Mouse (Mus musculus) stomach, embryonic 16.5 days (tissue): ENCODE results near the gene Olfml2a. TPM values are rescaled to one million over a fixed set of nuclear protein-coding genes. Genes with fewer than 3 reads are reported as not detected.

Experiments
- ATAC-seq: fragments of 200-750 bp; cut with Nextera tagmentation; 2 replicates; pipeline ENCODE4 v1.8.0; 2017; ENCODE audit warnings: moderate number of reproducible peaks, moderate TSS enrichment; ENCODE audit not compliant: insufficient read depth, low FRiP score
- H3K27ac ChIP-seq: fragments of 300-500 bp; sonication (generic); 2 replicates; pipeline ENCODE4 v1.5.1; 2014; ENCODE audit warnings: low read length
- H3K27me3 ChIP-seq: fragments of 300-500 bp; sonication (generic); 2 replicates; pipeline ENCODE4 v1.6.1; 2014; ENCODE audit warnings: low read length, control low read depth, mixed read lengths; ENCODE audit not compliant: control insufficient read depth, insufficient read depth
- H3K36me3 ChIP-seq: fragments of 300-500 bp; sonication (generic); 2 replicates; pipeline ENCODE4 v1.6.1; 2014; ENCODE audit warnings: low read length; ENCODE audit not compliant: control insufficient read depth, insufficient read depth
- H3K4me1 ChIP-seq: fragments of 300-500 bp; sonication (generic); 2 replicates; pipeline ENCODE4 v1.6.1; 2014; ENCODE audit warnings: low read length, control low read depth, mixed read lengths; ENCODE audit not compliant: control insufficient read depth, insufficient read depth
- H3K4me2 ChIP-seq: fragments of 300-500 bp; sonication (generic); 2 replicates; pipeline ENCODE4 v1.6.1; 2014; ENCODE audit warnings: low read depth, low read length, mixed read lengths
- H3K4me3 ChIP-seq: fragments of 300-500 bp; sonication (generic); replicated peaks from 2 replicates; pipeline ENCODE4 v1.5.1; 2014; ENCODE audit warnings: mild to moderate bottlenecking, low read length
- H3K9ac ChIP-seq: fragments of 300-500 bp; sonication (generic); 2 replicates; pipeline ENCODE4 v1.6.1; 2014; ENCODE audit warnings: low read length
- H3K9me3 ChIP-seq: fragments of 300-500 bp; sonication (generic); replicated peaks from 2 replicates; pipeline ENCODE4 v1.6.1; 2016; ENCODE audit warnings: low read length, control low read depth; ENCODE audit not compliant: control insufficient read depth
- WGBS: fragments of 180-500 bp; shearing (Covaris S2); extraction: QIAGEN DNeasy Blood & Tissue Kit; methylation state at CpG from one replicate; pipeline ENCODE4 v1.1.7; 2014; 5-methylcytosine and 5-hydroxymethylcytosine counted together
- polyA plus RNA-seq: library from polyadenylated mRNA; unstranded; fragments of >200 nt; fragmentation: Nextera tagmentation; extraction: Ambion mirVana; gene quantifications from 2 replicates; pipeline ENCODE4 v1.2.1, GENCODE M21; 2015

Olfml2a gene
- polyA plus RNA-seq, 1 experiment from 2014 or later: 4.5 TPM

DNA sequence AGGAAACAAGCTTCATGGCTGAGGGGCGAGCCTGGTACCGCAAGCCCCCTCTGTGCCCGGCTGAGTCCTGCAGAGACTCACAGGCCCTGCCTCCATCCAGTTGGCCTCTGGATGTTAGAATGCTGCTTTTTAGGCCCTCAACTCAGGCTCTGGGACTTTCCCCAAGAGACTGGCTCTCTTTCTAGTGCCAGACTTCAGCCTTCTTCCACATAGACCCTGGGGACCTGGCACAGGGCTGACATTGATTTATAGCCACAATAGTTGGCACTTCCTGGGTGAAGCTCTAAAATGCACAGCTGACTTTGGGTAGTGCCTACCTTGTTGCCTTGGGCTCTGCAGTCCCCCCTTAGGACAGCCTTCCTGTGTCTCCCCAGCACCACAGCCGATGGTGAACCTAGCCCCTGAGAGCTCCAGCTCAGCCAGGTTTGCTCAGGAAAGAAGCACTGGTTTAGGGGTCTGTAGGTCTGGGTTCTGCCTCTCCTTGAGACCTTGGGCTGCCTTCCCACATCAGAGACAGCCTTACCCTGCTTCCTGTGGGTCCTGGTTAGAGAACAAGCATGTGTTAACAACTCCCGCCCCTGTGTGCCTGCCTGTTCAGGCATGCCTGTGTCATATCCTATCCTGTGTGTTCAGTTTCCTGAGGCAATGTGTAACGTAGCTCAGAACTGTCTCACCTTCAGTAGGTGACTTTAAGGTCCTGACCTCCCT, 56.2 kb downstream of the Olfml2a start:
- Histone ChIP-seq H3K4me1 (peaks cover 15% of the 10 kb centered on the region), H3K36me3 (no peaks in the 10 kb centered on the region), H3K27me3 (no peaks in the 10 kb centered on the region), H3K27ac (peak overlapping the region; percentile 79), H3K4me2 (no peak overlapping the region), H3K9me3 (no peaks in the 10 kb centered on the region), H3K9ac (no peak overlapping the region; the same call in 1 of the 2 replicates), H3K4me3 (no peak overlapping the region)
- ATAC-seq: no peak
- 68% methylated on average over 6 of the region's 6 CpGs for WGBS

DNA sequence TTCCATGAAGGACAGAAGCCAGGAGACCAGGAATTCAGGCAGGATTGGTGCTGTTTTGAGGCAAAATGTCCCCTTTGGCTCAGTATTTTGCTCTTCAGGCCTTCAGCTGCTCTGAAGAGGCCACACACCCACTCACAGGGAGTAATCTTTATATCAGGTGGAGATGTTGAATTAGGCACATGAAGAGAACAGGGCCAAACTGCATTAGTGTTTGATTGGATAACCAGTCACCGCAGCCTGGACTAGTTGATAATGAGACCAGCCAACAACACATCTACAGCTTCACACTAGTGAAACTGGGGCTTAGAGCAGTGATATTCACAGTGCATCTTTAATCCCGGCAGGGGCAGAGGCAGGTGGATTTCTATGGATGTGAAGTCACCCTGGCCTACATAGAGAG, 57.2 kb downstream of the Olfml2a start:
- Histone ChIP-seq H3K4me2 (no peak overlapping the region), H3K36me3 (no peaks in the 10 kb centered on the region), H3K27me3 (no peaks in the 10 kb centered on the region), H3K27ac (no peak overlapping the region), H3K9me3 (no peaks in the 10 kb centered on the region), H3K9ac (no peak overlapping the region), H3K4me1 (peaks cover 15% of the 10 kb centered on the region), H3K4me3 (no peak overlapping the region)
- 89% methylated on average over 2 of the region's 2 CpGs for whole genome bisulfite sequencing
- ATAC-seq: no peak

DNA sequence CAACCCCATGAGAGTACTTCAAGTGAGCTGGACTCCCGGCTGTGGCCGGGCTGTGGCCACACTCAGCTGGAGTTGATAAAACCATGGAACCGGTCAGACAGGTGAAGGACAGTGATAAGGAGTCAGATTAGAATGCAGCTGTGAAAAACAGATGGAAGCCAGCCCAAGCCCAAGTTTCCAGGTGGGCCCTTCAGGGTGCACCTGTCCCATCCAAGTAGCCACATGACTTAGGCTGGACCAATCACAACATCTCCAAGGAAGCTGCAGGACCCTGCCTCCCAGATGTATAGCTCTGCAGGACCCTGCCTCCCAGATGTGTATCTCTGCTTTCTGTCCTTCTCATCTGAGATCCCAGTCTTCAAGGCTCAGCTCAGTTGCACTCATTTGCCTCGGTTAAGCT, 60.2 kb downstream of the Olfml2a start:
- ATAC-seq: peak; percentile 22; the same call in 1 of the 2 replicates
- Histone ChIP-seq H3K9ac (no peak overlapping the region), H3K36me3 (no peaks in the 10 kb centered on the region), H3K4me1 (peaks cover 15% of the 10 kb centered on the region), H3K4me3 (no peak overlapping the region), H3K27ac (peak overlapping the region; percentile 42; the same call in 1 of the 2 replicates), H3K27me3 (no peaks in the 10 kb centered on the region), H3K9me3 (no peaks in the 10 kb centered on the region), H3K4me2 (no peak overlapping the region)
- WGBS: 48% methylated on average over 4 of the region's 4 CpGs

DNA sequence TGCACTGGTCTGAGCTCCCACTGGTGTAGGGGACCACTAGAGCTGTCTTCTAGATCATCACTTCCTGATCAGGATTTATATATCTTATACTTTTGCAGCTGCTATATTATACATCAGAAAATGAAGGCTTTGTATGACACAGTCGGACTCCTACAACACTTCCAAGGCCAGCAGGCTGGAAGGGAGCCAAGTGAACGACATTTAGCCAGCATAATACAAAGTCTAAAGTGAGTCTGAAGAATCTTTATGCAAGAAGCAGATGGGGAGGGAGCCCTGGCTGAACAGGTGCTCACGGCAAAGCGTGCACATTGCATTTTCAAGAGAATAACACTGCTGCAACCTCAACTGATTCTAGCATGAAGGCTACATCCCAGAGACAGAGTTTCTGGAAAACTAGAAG, 60.7 kb downstream of the Olfml2a start:
- no peaks in the 10 kb centered on the region for H3K27me3 ChIP-seq
- H3K9me3 ChIP-seq: no peaks in the 10 kb centered on the region
- 31% methylated on average over 4 of the region's 4 CpGs for WGBS
- H3K36me3 ChIP-seq: no peaks in the 10 kb centered on the region
- no peak overlapping the region for H3K9ac ChIP-seq
- ATAC-seq: no peak
- H3K4me3 ChIP-seq: no peak overlapping the region
- H3K27ac ChIP-seq: peak overlapping the region; percentile 42; the same call in 1 of the 2 replicates
- H3K4me2 ChIP-seq: no peak overlapping the region
- peaks cover 13% of the 10 kb centered on the region for H3K4me1 ChIP-seq

DNA sequence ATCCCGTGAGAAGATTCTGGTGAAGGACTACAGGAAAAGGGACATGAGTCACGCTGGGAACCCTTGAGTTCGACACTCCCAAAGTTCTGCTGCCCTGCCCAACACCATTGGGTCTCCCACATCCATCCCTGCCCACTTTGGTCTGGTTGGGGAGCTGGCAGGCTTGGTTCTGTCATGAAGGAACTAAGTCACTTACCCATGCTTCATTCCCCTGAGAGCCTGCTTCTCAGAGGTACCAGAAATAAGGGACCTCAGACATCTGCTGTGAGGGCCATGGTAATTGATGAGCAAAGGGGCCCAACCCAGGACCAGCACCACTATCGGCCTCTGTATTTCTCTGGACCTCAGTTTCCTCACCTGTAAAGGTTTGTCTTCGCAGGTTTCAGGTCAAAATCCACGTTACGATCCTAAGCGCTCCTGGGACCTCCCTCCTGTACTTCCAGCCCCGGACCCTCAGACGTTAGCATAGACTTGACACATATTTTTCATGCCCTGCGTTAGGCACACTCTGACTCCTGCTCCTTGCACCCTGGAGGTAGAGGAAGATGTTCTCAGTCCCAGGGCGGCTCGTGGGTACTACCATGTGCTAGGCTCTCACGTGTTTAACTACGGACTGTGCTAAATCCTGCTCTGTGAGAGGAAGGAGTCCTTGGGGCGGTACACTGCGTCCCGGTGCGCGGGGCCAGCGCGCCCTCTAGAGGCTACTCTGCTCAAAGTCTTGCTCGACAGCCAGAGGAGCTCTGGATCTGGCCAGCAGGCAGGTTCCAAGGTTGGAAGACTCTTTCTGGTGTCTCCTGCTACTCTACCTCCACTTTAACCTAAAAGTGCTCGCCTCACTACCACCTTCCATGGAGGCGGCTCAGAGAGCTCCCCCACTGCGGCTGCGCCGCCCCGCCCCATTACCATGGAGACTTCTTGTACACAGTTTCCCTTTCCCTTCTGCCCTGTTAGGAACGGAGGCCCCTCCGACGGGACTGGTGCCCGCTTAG, 65.9 kb downstream of the Olfml2a start, which contains the start of gene Wdr38:
Wdr38 (plus strand) TSS at position 91 of the 989 bp plus-strand sequence.
- H3K27me3 ChIP-seq: no peaks in the 10 kb centered on the region
- peaks cover 12% of the 10 kb centered on the region for H3K4me1 ChIP-seq
- H3K4me2 ChIP-seq: peak within 1 kb of the TSS; percentile 66
- ATAC-seq: peak; percentile 93
- peak within 1 kb of the TSS; percentile 64; the same call in 1 of the 2 replicates for H3K27ac ChIP-seq
- peaks cover 16% of the 10 kb centered on the region for H3K36me3 ChIP-seq
- peak within 1 kb of the TSS; percentile 74 for H3K9ac ChIP-seq
- 11% methylated on average over 33 of the region's 33 CpGs for WGBS
- H3K4me3 ChIP-seq: peak within 1 kb of the TSS; percentile 56
- no peaks in the 10 kb centered on the region for H3K9me3 ChIP-seq

DNA sequence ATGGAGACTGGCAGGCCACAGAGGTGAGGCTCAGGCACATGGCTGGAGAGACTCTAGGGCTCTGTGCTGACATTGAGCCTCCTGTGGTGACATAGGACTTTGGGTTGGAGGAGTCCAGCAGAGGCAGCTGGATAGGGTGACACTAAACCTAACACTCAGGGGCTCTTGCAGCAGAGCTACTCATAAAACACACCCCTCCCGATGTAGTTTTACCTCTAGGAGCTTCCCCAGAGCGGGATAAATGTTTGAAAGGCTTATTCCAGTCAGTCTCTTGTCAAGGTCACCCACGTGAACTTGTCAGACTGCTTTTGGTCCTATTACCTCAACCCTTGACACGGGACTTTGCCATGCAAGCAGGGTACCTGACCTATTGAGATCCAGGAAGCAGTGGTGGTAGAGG, 67.6 kb downstream of the Olfml2a start:
- H3K36me3 ChIP-seq: peaks cover 24% of the 10 kb centered on the region

DNA sequence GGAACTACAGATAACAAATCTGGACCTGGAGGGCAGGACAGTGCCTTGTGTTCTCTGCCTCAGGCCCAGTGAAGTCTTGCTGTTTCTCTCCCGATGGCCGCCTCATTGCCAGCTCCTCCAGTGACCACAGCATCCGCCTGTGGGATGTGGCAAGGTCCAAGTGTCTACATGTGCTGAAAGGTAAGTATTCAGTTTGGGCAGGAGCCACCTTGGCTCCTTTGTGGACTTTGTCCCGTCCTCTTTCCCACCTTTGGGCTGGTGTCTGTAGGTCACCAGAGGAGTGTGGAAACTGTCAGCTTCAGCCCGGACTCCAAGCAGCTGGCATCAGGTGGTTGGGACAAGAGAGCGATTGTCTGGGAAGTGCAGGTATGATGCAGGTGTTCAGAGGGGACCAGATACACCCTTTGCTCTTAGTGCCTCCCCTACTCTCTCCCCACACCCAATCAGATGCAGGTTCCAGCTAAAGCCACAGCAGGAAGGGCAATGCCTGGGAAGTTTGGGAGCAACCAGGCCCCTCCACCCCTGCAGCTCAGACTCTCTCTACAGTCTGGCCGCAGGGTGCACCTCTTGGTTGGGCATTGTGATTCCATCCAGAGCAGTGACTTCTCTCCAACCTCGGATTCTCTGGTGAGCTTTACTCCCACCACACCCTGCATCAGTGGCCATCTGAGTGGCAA, 68.3 kb downstream of the Olfml2a start:
- no peaks in the 10 kb centered on the region for H3K27me3 ChIP-seq
- no peak overlapping the region for H3K9ac ChIP-seq
- 62% methylated on average over 8 of the region's 8 CpGs for WGBS
- peaks cover 25% of the 10 kb centered on the region for H3K4me1 ChIP-seq
- H3K4me3 ChIP-seq: no peak overlapping the region
- no peak overlapping the region for H3K4me2 ChIP-seq
- no peaks in the 10 kb centered on the region for H3K9me3 ChIP-seq
- ATAC-seq: no peak
- H3K36me3 ChIP-seq: peaks cover 24% of the 10 kb centered on the region
- H3K27ac ChIP-seq: no peak overlapping the region

More for the DNA sequence above, 67.6 kb downstream of the Olfml2a start:
- H3K4me2 ChIP-seq: no peak overlapping the region
- WGBS: 40% methylated on average over 4 of the region's 4 CpGs
- peaks cover 25% of the 10 kb centered on the region for H3K4me1 ChIP-seq
- no peak overlapping the region for H3K4me3 ChIP-seq
- no peaks in the 10 kb centered on the region for H3K27me3 ChIP-seq
- H3K27ac ChIP-seq: no peak overlapping the region; the same call in 1 of the 2 replicates
- no peak for ATAC-seq
- no peak overlapping the region for H3K9ac ChIP-seq
- no peaks in the 10 kb centered on the region for H3K9me3 ChIP-seq

DNA sequence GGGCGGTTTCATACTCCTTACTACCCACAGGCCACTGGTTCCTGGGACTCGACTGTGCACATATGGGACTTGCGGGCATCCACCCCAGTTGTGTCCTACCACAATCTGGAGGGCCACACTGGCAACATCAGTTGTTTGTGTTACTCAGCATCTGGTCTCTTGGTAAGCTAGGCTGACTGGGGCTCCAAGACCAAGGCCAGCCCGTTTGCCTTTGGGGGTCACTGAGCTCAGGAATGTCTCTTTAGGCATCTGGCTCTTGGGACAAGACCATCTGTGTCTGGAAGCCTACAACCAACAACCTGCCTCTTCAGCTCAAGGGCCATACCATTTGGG, 68.8 kb downstream of the Olfml2a start:
- no peak for ATAC-seq
- H3K4me3 ChIP-seq: no peak overlapping the region
- H3K4me2 ChIP-seq: no peak overlapping the region
- no peaks in the 10 kb centered on the region for H3K9me3 ChIP-seq
- WGBS: 78% methylated on average over 4 of the region's 4 CpGs
- peaks cover 25% of the 10 kb centered on the region for H3K4me1 ChIP-seq
- H3K27ac ChIP-seq: no peak overlapping the region
- H3K36me3 ChIP-seq: peaks cover 24% of the 10 kb centered on the region
- H3K27me3 ChIP-seq: no peaks in the 10 kb centered on the region
- H3K9ac ChIP-seq: no peak overlapping the region
